Mouse (Mus musculus): ENCODE results near the gene Slc12a9.

DNA sequence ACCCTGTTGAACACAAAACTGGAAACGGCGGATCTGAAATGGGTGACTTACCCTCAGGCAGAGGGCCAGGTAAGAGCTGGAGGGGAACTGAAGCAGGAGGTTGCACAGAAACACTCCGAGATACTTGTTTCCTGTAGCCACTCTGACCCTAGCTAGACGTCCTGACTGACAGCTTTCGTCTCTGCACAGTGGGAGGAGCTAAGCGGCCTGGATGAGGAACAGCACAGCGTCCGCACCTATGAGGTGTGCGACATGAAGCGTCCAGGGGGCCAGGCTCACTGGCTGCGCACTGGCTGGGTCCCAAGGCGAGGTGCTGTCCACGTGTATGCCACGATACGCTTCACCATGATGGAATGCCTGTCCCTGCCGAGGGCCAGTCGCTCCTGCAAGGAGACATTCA is 20.7 kb upstream of the Slc12a9 start:
- TF ChIP-seq CTCF (IDR thresholded peaks at IDR 0.05; ENCODE audit: low read depth, low read length) (no peak), POLR2A (IDR thresholded peaks at IDR 0.05; ENCODE audit: extremely low read depth, insufficient read depth, low read length) (no peak)

All from liver, adult 2 months (tissue).